Mouse (Mus musculus) erythroblast, adult 5-6 weeks (primary cell): ENCODE data around the gene Ugt1a6a. TPM values are rescaled to one million over a fixed set of nuclear protein-coding genes. Genes with fewer than 3 reads are reported as not detected.
"Not testable (repeated sequence)": the region's sequence is repeated elsewhere in the genome, so short reads cannot be mapped to it uniquely, and the experiment has no call there.

Source experiments
- ATAC-seq: replicated peaks from 2 replicates; pipeline ENCODE4 v1.8.0; 2016; ENCODE audit warnings: moderate number of reproducible peaks, mild to moderate bottlenecking, moderate TSS enrichment, inconsistent platforms; ENCODE audit not compliant: poor library complexity, low FRiP score, severe bottlenecking
- total RNA-seq, 2 experiments: library from RNA; stranded (forward) in 1 of 2; stranded (reverse) in 1 of 2; fragments of 150-400 nt in 1 of 2; fragments of 200-764, 138-1000 nt in 1 of 2; gene quantifications; 2 replicates each; pipeline versions ENCODE4 v1.2.3 to v1.2.4; 2015 to 2017; ENCODE audit warnings: low replicate concordance in 2 of 2

The Ugt1a6a gene
- total RNA-seq, 2 experiments from 2014 or later = 2.3 TPM; not detected in 1

DNA sequence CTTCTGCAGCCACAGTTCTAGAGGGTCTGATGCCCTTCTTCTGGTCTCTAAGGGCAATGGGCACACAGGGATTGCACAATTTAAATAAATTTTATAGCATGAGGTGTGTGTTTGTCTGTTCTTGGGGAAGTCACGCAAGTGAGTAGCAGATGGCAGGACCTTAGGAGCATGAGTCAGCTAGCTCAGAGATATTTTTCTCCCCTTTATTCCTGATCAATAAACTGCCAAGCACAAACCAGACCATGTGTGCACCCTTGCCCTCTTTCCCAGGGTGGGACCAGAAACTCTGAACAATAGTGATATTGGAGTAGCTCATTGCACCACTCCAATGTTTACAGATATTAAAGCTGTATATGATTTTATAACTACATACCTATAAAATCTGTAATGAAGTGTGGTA is 4.4 kb upstream of the Ugt1a6a start:
- not testable (repeated sequence) for ATAC-seq

DNA sequence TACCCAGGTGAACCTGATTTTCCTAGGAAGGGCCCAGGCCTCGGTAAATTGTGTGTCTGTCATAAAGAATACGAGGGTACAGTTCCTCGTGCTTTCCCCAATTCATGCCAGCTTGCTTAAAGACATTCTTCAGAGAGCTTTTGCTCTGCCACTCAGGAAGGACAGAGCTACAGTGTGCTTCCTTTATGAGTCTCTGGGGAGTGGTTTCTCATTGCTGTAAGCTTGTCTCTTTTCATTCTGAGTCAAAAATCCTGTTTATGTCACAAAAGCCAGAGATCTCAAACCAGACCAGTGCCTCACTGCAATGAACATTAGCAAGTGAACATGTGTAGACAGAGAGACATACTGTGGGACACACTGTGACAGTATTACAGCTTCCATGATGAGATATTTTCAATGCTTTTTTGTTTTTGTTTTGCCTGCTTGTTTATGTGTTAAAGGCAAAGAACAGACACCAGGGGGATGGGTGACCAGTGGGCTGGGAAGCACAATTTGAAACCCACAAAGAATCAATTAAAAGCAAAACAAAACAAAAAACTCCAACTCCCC is 627 bp upstream of the Ugt1a6a start:
- ATAC-seq = no peak

DNA sequence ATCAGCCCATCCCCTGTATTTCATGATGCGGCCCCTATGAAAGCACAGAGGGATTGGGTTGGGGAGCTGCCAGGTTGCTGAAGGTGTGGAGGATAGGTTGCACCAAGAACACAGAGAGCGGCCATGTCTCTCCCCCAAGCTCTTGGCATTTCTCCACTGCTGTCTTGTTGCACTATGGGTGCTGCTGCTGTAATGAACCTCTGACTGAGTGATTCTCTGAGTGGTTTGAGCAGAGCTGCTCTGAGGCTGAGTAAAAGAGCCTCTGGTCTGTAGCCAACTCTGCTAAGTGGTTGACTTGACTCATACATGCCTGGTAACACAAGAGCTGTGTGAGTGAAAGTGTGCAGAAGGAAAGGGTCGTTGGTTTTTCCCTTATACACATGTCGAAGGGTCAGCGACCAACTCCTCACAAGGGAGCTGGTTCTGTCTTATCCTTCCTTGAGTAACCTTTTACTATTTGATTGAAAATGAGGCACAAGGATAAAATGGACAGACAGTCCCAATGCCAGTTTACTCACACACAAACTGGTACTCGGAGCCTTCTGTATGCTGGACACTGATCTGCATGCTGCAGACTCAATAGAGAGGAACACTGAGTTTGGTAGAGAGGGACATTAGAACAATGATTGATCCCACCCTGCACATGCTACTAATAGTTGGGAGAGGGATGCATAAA is 758 bp downstream of the Ugt1a6a start:
- not testable (repeated sequence) for ATAC-seq

DNA sequence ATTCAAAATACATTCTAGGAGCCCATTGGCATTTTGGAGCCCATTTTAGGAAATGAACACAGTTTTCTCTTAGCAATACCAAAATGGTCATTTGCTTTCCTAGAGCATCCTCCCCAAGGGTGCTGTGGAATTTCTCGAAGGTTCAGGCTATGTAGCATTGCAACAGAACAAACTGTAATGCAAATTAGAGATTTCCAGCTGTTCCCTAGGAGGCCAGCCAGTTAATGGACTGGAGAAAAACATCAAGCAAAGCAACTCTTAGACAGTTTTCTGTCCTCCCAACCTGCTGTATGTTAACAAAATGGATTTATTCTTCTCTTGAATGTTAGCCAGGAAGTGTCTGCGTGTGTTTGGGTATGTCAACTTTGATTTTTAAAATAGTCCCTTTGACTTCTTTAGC is 2.0 kb downstream of the Ugt1a6a start:
- no peak for ATAC-seq

DNA sequence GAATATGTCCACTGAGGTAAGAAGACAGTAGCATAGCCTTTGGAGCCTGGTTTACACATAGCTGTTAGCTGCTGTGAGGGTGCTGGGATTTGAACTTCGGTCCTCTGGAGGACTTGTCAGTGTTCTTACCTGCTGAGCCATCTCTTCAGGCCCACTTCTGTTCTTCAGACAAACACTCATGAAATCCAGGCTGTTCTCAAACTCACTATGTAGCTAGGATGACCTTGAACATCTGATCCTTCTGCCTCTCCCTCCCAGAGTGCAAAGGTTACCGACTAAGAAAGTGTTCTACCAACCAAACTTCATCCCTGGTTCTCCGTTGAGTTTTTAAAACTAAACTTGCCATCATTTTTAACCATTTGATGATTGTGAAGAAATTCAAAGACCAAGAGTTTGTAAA is 2.7 kb downstream of the Ugt1a6a start:
- ATAC-seq = no peak

DNA sequence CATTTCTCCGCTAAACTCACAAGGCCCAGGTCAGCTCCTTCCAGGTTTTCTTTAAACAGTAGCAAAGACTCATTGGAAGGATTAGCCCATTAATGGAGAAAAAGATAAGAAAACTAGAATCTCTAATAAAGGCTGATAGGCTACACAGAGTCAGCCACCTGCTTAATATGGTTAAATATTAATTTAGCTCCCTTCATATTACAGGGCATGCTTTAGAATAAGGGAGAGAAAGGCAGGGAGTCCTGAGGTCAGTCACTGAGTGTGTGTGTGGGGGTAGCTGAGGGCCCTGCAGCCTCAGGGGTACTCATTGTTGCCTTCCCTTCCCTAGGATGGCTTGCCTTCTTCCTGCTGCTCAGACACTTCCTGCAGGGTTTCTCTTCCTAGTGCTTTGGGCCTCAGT is 3.5 kb downstream of the Ugt1a6a start:
- no peak for ATAC-seq

DNA sequence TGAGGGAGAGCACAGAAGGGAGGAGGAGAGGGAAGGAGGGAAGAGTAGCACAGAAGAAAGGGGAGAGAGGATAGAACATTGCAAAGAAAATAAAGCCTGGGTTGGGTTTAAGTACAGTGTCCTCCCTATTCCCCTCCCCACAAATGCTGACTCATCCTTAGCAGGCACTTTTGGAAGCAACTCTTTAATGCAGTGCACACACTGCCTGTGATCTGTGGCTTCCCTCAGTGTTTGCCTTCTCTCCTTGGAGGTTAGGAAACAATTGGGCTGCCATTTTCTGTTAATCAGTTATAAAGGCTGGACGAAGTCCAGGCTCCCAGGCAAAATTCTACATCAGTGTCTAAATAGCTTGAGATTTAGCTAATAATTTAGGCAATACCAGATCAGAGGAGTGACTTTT is 5.9 kb downstream of the Ugt1a6a start:
- ATAC-seq = peak; percentile 78

DNA sequence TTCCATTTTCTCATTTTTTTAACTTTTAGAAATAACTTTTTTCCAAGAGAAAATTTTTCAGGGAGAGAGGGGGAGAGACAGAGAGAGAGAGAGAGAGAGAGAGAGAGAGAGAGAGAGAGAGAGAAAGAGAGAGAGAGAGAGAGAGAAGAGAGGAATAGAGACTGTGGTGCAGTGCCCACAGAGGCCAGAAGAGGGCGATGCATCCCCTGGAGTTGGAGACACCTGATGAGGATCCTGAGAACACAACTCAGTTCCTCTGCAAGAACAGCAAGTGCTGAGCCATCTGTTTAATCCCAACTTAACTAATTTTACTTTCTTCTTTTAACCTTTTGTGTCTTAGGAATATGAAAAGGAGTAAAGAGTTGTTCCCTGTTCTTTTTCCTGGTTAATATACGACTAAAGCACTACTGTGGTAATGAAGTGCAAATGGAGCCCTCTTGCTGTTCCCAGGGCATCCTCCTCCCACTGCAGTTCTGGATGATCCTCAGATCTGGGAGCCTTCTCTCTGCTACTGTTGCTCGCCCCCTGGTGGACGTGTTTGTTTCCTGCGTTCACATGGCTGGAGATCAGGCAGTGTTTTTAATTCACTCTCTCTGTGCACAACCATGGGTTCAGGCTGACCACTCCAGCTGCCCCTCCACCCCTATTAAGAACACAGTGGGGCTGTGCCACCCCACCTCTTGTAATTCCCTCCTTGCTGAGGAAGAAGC is 9.5 kb downstream of the Ugt1a6a start:
- peak; percentile 76 for ATAC-seq

DNA sequence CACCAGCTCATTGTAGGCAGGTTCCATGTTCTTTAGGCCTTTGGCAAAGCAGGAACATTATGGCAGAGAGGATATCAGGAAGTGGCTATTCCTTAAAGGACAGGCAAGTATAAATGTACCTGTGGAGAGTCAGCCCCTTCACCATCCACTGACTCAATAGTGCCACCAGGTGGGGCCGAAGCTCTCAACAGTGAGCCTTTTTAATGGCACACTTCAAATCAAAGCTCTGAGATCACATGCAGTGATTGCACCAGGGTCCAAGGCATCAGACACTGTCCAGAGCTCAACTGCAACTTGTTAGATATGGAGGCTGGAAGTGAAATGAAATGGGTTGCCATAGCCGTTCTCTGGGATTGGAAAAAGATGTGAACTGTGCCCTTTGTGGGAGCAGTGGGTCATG is 10.7 kb downstream of the Ugt1a6a start:
- not testable (repeated sequence) for ATAC-seq

DNA sequence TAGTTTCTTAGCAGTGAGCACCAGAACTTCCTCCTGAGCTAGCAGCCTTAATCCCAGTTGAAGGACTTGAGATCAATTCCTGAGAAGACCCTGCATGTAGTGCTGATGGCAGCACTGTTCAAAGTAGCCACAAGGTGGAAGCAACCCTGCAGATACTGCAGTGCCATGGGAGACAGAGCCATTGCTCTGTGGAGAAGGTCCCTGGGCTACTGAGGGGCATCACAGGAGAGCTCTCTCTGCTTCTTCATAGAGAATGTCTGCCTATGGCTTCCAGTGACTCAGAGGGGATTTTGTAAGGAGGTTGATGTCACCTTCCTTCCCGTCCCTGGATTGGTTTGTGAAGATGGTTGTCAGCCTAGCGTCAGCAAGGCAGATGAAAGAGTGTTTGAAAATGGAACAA is 15.5 kb downstream of the Ugt1a6a start:
- not testable (repeated sequence) for ATAC-seq

DNA sequence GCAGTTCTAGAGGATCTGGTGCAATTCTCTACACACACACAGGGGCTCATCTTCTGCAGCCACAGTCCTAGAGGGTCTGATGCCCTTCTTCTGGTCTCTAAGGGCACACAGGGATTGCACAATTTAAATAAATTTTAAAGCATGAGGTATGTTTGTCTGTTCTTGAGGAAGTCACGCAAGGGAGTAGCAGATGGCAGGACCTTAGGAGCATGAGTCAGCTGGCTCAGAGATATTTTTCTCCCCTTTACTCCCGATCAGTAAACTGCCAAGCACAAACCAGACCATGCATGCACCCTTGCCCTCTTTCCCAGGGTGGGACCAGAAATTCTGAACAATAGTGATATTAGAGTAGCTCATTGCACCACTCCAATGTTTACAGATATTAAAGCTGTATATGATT is 23.8 kb downstream of the Ugt1a6a start:
- no peak for ATAC-seq

DNA sequence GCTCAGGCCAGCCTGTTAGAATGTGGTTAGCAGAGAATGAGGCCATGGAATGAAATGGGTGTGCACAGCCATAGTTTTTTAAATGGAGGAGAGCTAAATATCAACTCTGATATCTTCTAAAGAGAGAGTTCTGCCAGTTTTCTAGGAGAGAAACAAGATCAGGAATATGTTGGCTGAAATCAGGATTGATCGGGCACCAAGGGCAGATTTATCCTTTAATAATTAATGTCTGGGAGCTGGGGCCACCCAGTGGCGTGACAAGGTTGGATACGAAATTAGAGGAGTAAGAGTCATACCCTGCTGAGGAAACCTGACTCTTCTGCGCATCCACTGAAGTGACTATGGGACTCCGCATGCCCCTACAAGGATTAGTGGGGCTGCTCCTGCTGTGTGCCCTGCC is 31.1 kb downstream of the Ugt1a6a start, which contains the start of gene Ugt1a5:
Gene Ugt1a5, plus strand, starts transcription at position 302 of the 400 bp plus-strand sequence.
- ATAC-seq = no peak

DNA sequence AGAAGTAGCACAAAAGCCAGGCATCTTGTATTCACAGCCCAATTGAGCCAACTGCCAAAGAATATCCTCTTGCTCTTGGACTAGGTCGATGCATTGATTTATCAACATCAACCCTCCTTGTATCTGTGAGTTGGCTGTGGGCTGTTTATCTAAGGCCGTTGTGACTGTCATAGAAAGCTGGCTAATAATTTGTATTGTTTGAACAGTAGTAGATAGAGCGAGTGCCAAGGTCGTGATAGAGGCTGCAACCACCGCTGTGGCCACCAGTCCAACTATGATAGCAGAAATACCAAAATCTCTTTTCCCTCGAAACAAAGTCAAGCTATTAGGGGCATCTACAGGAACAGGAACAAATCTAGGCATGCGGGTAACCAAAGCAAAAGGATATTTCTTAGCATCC is 37.6 kb downstream of the Ugt1a6a start:
- ATAC-seq = not testable (repeated sequence)

DNA sequence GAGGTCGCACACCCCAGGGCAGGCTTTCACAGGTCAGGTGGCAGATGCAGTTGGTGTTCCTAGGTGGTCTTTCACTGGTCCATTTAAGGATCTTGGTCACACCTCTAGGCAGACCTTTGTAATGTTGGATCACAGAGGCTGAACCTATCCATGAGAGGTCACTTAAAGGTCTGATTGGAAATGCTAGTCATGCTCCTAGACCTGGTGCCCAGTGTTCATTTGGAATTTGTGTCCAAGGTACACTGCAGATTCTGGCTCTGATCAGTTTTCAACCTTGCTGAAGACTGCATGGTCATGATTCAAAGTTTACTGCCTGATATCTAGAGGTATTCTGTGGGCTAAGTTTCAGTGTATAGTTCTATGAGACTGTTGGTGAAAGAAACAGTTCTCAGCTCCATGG is 45.0 kb downstream of the Ugt1a6a start:
- ATAC-seq = no peak

DNA sequence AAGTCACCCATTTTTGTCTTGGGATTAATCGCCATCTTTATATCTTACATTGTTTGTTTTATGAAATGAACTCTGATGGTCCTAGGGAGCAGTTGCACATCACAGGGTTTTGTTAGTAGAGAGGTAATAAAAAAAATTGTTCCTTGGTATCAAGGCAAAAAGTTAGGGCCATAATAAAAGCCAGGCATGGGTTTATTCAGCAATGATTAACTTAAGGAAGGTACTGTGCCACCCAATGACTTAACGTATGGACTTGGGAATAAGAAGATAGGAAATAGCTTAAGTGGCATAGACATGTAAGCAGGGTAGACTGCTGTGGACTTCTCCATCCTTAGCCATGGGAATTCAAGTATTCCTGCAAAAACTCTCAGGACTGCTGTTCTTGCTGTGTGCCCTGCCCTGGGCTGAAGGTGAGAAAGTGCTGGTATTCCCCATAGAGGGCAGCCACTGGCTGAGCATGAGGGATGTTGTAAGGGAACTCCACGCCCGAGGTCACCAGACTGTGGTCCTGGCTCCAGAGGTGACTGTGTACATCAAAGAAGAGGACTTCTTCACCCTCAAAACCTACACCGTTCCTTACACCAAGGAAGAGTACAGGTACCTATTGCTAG is 51.8 kb downstream of the Ugt1a6a start:
- ATAC-seq = no peak

DNA sequence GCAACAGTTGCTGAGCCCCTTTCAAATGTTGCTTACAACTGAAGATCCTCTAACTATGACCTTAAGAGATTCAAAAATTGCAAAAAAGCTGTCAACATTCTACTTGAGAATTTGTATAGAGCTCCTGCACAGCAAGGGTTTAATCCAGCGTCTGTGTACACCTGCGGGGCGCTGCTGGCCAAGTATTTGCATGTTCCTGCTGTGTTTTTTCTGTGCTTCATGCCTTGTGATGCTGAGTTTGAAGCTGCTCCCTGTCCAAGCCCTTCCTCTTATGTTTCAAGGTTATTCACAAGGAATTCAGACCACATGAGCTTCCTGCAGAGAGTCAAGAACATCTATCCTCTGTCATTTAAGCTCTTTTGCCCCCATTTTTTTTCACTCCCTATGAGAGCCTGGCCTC is 57.5 kb downstream of the Ugt1a6a start:
- ATAC-seq = no peak

DNA sequence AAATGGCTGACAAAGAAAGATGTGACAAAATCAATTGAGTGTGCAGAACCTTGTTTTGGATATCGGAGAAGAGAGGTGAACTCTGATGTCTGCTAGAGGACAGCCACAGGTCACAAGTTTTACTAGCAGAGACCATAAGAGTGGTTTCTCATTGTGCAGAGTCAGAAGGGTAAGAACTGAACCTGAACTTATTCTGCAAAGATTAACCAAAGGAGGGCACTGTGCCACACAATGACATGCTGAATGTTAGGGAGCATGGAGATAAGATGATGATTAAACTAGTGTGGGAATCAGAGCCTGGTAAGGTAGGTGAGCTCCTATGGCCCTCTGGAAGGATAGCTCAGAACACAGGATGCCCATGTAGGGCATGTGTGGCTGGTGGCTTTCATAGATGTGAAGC is 61.1 kb downstream of the Ugt1a6a start:
- 0 out of 2 replicates have a peak, but pooled peaks have one; percentile 43 for ATAC-seq

DNA sequence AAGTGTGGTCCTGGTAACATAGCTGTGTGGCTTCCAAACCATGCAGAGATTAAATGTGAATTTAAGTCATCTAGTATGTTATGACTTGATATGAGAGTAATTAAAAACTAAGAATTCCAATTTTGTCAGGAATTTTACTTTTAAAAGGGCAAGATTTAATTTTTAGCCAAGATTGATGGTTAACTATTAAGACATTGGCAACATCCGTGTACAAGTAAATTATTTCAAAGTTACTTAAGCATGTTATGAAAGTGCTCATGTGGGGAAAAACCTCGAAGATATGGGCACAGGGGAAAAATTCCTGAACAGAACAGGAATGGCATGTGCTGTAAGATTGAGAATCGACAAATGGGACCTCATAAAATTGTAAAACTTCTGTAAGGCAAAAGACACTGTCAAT is 62.8 kb downstream of the Ugt1a6a start:
- ATAC-seq = no peak

DNA sequence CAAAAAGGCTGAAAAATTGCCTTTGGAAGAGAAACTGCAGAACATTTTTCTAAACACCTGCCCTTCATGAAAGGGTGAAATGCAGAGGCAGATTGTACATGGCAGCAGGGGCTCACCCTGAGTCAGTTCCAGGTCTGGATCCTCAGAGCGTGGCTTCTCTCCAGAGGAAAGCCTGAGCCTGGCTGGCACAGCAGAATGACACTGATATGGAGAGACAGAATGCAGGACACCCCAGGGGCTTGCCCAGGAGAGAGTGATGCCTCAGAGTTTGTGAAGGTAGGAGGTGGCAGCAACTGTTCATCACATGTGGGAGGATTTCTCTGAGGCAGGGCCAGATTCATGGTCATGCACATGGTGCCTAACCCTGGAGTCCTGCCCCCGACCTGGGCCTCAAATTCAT is 65.4 kb downstream of the Ugt1a6a start:
- no peak for ATAC-seq

DNA sequence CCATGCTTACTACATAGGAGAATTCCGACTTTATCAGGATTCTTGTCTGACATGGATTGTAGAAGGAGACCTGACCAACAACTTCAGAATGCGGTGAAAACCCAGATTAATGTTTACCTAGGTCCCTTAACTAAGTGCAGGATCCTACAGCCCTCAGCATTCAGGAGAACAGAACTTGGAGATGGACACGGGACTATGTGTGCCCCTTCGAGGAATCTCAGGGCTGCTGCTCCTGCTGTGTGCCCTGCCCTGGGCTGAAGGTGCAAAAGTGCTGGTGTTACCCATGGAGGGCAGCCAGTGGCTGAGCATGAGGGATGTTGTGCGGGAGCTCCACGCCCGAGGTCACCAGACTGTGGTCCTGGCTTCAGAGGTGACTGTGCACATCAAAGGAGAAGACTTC is 65.8 kb downstream of the Ugt1a6a start, which contains the start of gene Ugt1a2:
Gene Ugt1a2, plus strand, starts transcription at position 146 of the 400 bp plus-strand sequence.
- no peak for ATAC-seq
